20 mouse cellular contexts compared by ENCODE assay signal in the genomic region with DNA sequence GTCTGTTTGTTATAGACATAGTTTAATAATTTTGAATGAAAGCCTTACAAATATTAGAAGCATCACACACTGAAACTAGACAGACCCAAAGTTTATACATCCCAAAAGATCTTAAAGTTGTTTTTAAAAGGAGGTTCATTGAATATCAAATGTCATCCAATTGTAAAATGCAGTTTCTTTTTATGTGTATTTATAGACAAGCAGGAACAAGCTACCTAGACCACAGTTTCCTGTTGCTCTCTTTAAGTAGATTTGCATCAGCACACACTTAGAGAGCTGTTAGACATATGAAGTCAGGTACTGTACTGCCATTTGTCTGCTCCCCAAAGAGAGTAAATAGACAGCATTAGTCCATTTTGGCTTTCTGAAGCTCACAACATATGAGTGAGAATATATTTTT.
A peak's percentile ranks its signal among the peaks of the same experiment; 100 is the strongest.
DNase-seq lines count a peak whose midpoint lies in the region; TF ChIP-seq lines count a peak whose summit lies in the region.
"Had no signal": no experiment of that assay in that cellular context is flagged by ENCODE, and none has a peak within 500 bp of the region (broad histone marks: within the 10 kb centered on the region; RNA-seq: fewer than 3 reads in every experiment).

No protein-coding gene starts in this region.

- H3K9ac ChIP-seq in CH12.LX (ENCODE audit: insufficient read depth, low read depth), result no peak overlapping the region
- H3K9ac ChIP-seq: embryonic facial prominence, embryonic 15.5 days; forebrain, embryonic 12.5 days; midbrain, embryonic 12.5 days had no signal

- in situ Hi-C loops in CH12.LX (cut with MboI; ENCODE audit: low pct_ligation_motif_present, low pct_unique_long_range_greater_than_20kb, low sequenced_read_pairs), result no loop called here

- no peak for TF ChIP-seq POLR2A in CH12.LX (IDR thresholded peaks at IDR 0.05; ENCODE audit: low read depth, low read length)
- no peak for TF ChIP-seq POLR2A in small intestine, adult 2 months (IDR thresholded peaks at IDR 0.05; ENCODE audit: low read depth, low read length)

- H3K4me3 ChIP-seq in CH12.LX (replicated peaks in 1 of 3; ENCODE audit: low read depth in 2 of 3, low read length in 2 of 3, poor library complexity in 1 of 3), result no peak overlapping the region
- H3K4me3 ChIP-seq in small intestine, adult 2 months (ENCODE audit: low read depth, low read length), result no peak overlapping the region
- H3K4me3 ChIP-seq: embryonic facial prominence, embryonic 15.5 days; forebrain, embryonic 12.5 days; midbrain, embryonic 12.5 days had no signal

- no peak overlapping the region for H3K27ac ChIP-seq in CH12.LX (ENCODE audit: insufficient read depth, low read depth)
- 0 out of 2 replicates have a peak overlapping the region, but pooled peaks have one; percentile 61 for H3K27ac ChIP-seq in small intestine, adult 2 months (ENCODE audit: insufficient read depth, low read depth, low read length)
- H3K27ac ChIP-seq: embryonic facial prominence, embryonic 15.5 days; forebrain, embryonic 12.5 days; midbrain, embryonic 12.5 days had no signal

- TF ChIP-seq EP300 in CH12.LX (IDR thresholded peaks at IDR 0.05; ENCODE audit: low read length), result 0 out of 2 replicates have a peak, but pooled peaks have one; percentile 36

- no peak for TF ChIP-seq RAD21 in CH12.LX (IDR thresholded peaks at IDR 0.05; ENCODE audit: low read depth, low read length)

- peaks cover 0 to 1% of the 10 kb centered on the region in 2 experiments for H3K36me3 ChIP-seq in CH12.LX (replicated peaks in 1 of 2; ENCODE audit: control insufficient read depth in 1 of 2, insufficient read depth in 1 of 2, low read length in 1 of 2)
- H3K36me3 ChIP-seq in small intestine, adult 2 months (ENCODE audit: control insufficient read depth, insufficient read depth, low read length), result no peaks in the 10 kb centered on the region
- H3K36me3 ChIP-seq: embryonic facial prominence, embryonic 15.5 days; forebrain, embryonic 12.5 days; midbrain, embryonic 12.5 days had no signal

- no peak overlapping the region for H3K4me2 ChIP-seq in CH12.LX (ENCODE audit: insufficient read depth, low read depth, poor library complexity, severe bottlenecking)
- H3K4me2 ChIP-seq: embryonic facial prominence, embryonic 15.5 days; forebrain, embryonic 12.5 days; heart, embryonic 11.5 days; midbrain, embryonic 12.5 days had no signal

- peaks cover 2 to 61% of the 10 kb centered on the region in 2 experiments; a peak in 2 of 4 replicates for H3K4me1 ChIP-seq in CH12.LX (ENCODE audit: control insufficient read depth in 1 of 2, insufficient read depth in 2 of 2)
- peaks cover 3% of the 10 kb centered on the region; the same call in 1 of the 2 replicates for H3K4me1 ChIP-seq in small intestine, adult 2 months (ENCODE audit: control insufficient read depth, insufficient read depth, insufficient read length, low read length)

- peak; percentile 53 to 74 for DNase-seq in spleen, postnatal 36 days (ENCODE audit: low spot score in 2 of 2)
- DNase-seq in spleen, adult 12 weeks (ENCODE audit: low spot score), result no peak
- peak; percentile 65 for DNase-seq in CH12.LX (ENCODE audit: extremely low read depth)
- peak; percentile 87 for DNase-seq in induced T-regulatory cell, adult 2 months (ENCODE audit: low read depth)
- no peak for DNase-seq in cerebellum, adult 11 months
- no peak for DNase-seq in adrenal gland, adult 18-20 months (ENCODE audit: low spot score in 2 of 2)
- DNase-seq in heart, adult 8-10 months (ENCODE audit: low spot score), result no peak
- DNase-seq: adrenal gland, postnatal 36 days; cerebellum, adult 9-10 months; embryo, embryonic 11 days; gastrocnemius, postnatal 14 days; kidney, adult 18-20 months; kidney, postnatal 25 days; layer of hippocampus, adult 9-11 months; lung, postnatal 4 days had no signal

- peaks cover 3% of the 10 kb centered on the region for H3K9me3 ChIP-seq in CH12.LX (replicated peaks; ENCODE audit: low read length)
- H3K9me3 ChIP-seq: embryonic facial prominence, embryonic 15.5 days; midbrain, embryonic 12.5 days had no signal

- H3K79me2 ChIP-seq in CH12.LX (replicated peaks; ENCODE audit: control insufficient read depth, extremely low read depth, insufficient read depth, poor library complexity, severe bottlenecking), result no peaks in the 10 kb centered on the region

- no peak for TF ChIP-seq CTCF in CH12.LX (conservative IDR thresholded peaks at IDR 0.05 in 1 of 2, IDR thresholded peaks at IDR 0.05 in 1 of 2; ENCODE audit: low read depth in 2 of 2, low read length in 2 of 2)
- TF ChIP-seq CTCF in small intestine, adult 2 months (IDR thresholded peaks at IDR 0.05; ENCODE audit: extremely low read depth, insufficient read length, insufficient replicate concordance, low read depth, low read length), result no peak

- dilution Hi-C loops in CH12.LX (cut with MboI; ENCODE audit: extremely low pct_ligation_motif_present, extremely low pct_unique_long_range_greater_than_20kb, low sequenced_read_pairs), result no loop called here

- no peaks in the 10 kb centered on the region for H3K27me3 ChIP-seq in CH12.LX (replicated peaks)
- no peaks in the 10 kb centered on the region for H3K27me3 ChIP-seq in small intestine, adult 2 months (ENCODE audit: control insufficient read depth, insufficient read depth, low read length)
- H3K27me3 ChIP-seq: embryonic facial prominence, embryonic 15.5 days; forebrain, embryonic 12.5 days; midbrain, embryonic 12.5 days had no signal

TF ChIP-seq in CH12.LX, 34 proteins besides CTCF, POLR2A, EP300 and RAD21:
- TF ChIP-seq ZNF384 (IDR thresholded peaks at IDR 0.05; ENCODE audit: low read depth, low read length) (no peak), MEF2A (IDR thresholded peaks at IDR 0.05; ENCODE audit: borderline replicate concordance, low read depth, low read length) (peak; percentile 69; the same call in 1 of the 2 replicates), USF2 (conservative IDR thresholded peaks at IDR 0.05; ENCODE audit: low read depth, low read length) (no peak), POLR2AphosphoS2 (IDR thresholded peaks at IDR 0.05; ENCODE audit: low read depth, low read length) (no peak), SIN3A (IDR thresholded peaks at IDR 0.05; ENCODE audit: low read length) (no peak)

Comparison
In these comparisons a context has a peak if more than half of its experiments do, and no peak if none do; other contexts are left out.
1. DNase-seq: peak in spleen, postnatal 36 days (2 of 2), CH12.LX (single experiment) and induced T-regulatory cell, adult 2 months (single experiment); none in spleen, adult 12 weeks (single experiment), cerebellum, adult 11 months (single experiment), adrenal gland, adult 18-20 months (0 of 2) and heart, adult 8-10 months (single experiment).